Mouse (Mus musculus) lung, embryonic 14.5 days (tissue): Measurements from ENCODE around the gene Obsl1. TPM values are rescaled to one million over a fixed set of nuclear protein-coding genes. Genes with fewer than 3 reads are reported as not detected.
A peak's percentile ranks its signal among the peaks of the same experiment; 100 is the strongest.

Source experiments
- ATAC-seq: fragments of 200-750 bp; cut with Nextera tagmentation; 2 replicates; pipeline ENCODE4 v1.8.0; 2017; ENCODE audit warnings: mild to moderate bottlenecking, moderate TSS enrichment, moderate library complexity; ENCODE audit not compliant: insufficient read depth
- DNase-seq: peaks from one replicate; pipeline ENCODE4 v3.0.0-alpha.2; 2015
- H3K27ac ChIP-seq: fragments of 300-500 bp; sonication (generic); 2 replicates; pipeline ENCODE4 v1.5.1; 2014; ENCODE audit warnings: low read depth, mild to moderate bottlenecking, moderate library complexity
- H3K27me3 ChIP-seq: fragments of 300-500 bp; sonication (generic); 2 replicates; pipeline ENCODE4 v1.6.1; 2014; ENCODE audit warnings: low read length, control low read depth; ENCODE audit not compliant: insufficient read depth
- H3K36me3 ChIP-seq: fragments of 300-500 bp; sonication (generic); 2 replicates; pipeline ENCODE4 v1.6.1; 2014; ENCODE audit warnings: control low read depth; ENCODE audit not compliant: insufficient read depth
- H3K4me1 ChIP-seq: fragments of 300-500 bp; sonication (generic); 2 replicates; pipeline ENCODE4 v1.6.1; 2014; ENCODE audit warnings: antibody characterized with exemption, control low read depth; ENCODE audit not compliant: insufficient read depth
- H3K4me2 ChIP-seq: fragments of 300-500 bp; sonication (generic); 2 replicates; pipeline ENCODE4 v1.6.1; 2014; ENCODE audit warnings: mild to moderate bottlenecking
- H3K4me3 ChIP-seq: fragments of 300-500 bp; sonication (generic); 2 replicates; pipeline ENCODE4 v1.5.1; 2014; ENCODE audit warnings: low read depth, low read length
- H3K9ac ChIP-seq: fragments of 300-500 bp; sonication (generic); 2 replicates; pipeline ENCODE4 v1.6.1; 2014
- H3K9me3 ChIP-seq: fragments of 300-500 bp; sonication (generic); 2 replicates; pipeline ENCODE4 v1.6.1; 2016; ENCODE audit warnings: low read depth, low read length, control low read depth
- CTCF ChIP-seq: IDR thresholded peaks from 2 replicates; pipeline ENCODE4 v1.5.1; 2016; ENCODE audit warnings: antibody characterized with exemption, low read depth
- WGBS: fragments of 180-500 bp; shearing (Covaris S2); extraction: QIAGEN DNeasy Blood & Tissue Kit; methylation state at CpG from one replicate; pipeline ENCODE4 v1.1.7; 2014; 5-methylcytosine and 5-hydroxymethylcytosine counted together
- polyA plus RNA-seq: library from polyadenylated mRNA; unstranded; fragments of >200 nt; fragmentation: Nextera tagmentation; extraction: Ambion mirVana; gene quantifications from 2 replicates; pipeline ENCODE4 v1.2.1, GENCODE M21; 2014

Gene Obsl1
- polyA plus RNA-seq, 1 experiment from 2014 or later: 93.3 TPM

DNA sequence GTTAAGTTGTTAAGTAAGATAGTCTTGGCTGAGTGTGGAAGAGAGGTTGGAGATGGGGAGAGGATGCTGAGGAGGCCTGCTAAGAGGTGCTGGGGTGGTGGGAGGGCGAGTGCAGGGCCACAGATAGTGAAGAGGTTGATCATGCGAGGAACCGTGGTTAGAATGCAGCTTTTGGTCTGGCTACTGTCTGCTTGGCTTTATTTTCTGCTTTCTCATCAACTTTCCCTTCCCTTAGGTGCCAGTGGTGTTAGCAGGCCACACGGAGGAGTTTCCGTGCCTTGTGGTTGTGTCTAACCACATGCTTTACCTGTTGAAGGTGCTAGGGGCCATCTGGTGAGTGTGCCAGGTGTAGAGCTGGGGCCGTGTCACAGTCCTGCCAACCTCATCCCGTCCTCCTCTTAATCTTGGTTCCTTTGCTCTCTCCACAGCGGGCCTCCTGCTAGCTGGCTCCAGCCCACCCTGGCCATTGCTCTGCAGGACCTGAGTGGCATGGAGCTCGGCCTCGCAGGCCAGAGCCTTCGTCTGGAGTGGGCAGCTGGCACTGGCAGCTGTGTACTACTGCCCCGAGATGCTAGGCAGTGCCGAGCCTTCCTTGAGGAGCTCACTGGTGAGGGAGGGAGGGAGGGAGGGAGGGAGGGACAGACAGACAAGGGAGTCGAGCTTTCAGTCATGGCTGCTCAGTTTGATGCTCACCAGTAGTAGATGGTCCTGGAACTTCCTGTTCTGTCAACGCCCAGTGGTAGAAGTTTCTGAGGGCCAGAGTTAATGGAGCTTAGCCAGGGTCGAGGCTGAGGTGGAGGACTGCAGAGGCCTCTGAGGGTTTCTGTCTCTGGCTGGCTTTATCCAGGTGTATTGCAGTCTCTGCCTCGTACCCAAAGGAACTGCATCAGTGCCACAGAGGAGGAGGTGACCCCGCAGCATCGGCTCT lies 27.3 kb upstream of the Obsl1 start:
- 84% methylated on average over 19 of the region's 19 CpGs for WGBS
- Histone ChIP-seq H3K4me3 (no peak overlapping the region), H3K4me2 (no peak overlapping the region), H3K9ac (no peak overlapping the region), H3K27ac (no peak overlapping the region), H3K36me3 (peaks cover 71% of the 10 kb centered on the region), H3K27me3 (no peaks in the 10 kb centered on the region), H3K9me3 (no peaks in the 10 kb centered on the region), H3K4me1 (no peaks in the 10 kb centered on the region)
- no peak for ATAC-seq
- TF ChIP-seq CTCF: no peak
- no peak for DNase-seq

DNA sequence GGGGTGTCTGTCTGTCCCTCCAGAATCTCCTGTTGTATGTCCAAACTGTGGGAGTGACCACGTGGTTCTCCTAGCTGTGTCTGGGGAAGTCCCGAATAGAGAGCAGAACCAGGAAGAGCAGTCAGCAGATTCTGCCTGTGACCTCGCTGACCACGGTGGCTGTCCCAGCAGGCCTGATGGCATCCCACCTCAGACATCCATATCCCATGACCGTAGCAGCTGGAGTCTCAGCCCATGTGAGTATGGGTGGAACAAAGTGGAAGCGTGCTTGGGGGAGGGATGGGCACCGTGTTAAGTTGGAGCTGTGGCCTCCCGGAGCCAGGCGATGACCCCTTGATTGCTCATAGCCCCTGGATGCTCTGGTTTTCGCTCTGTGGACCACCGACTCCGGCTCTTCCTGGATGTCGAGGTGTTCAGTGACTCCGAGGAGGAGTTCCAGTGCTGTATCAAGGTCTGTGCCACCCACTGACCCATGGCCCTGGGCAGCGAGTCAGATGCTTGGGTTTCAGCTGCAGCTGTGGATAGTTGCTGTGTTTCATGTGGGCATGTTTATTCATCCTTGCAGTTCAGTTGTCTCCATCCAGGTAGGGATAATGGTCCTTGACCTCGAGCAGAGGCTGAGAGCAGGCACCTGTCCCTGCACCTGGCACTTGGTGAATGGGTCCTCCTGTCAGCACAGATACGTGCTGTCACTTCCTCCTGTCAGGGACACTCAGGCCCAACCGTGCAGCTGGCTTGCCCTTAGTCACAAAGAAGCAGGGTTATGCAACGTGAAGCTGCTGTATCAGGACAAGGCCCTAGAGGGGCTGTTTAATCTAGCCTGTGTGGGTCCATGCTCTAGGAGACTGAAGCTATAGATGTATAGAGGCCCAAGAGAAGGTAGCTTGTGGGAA lies 26.3 kb upstream of the Obsl1 start:
- H3K27ac ChIP-seq: no peak overlapping the region
- H3K9ac ChIP-seq: no peak overlapping the region
- no peaks in the 10 kb centered on the region for H3K4me1 ChIP-seq
- WGBS: 86% methylated on average over 19 of the region's 19 CpGs
- ATAC-seq (no peak), DNase-seq (no peak)
- H3K36me3 ChIP-seq: peaks cover 81% of the 10 kb centered on the region
- H3K27me3 ChIP-seq: no peaks in the 10 kb centered on the region
- H3K4me2 ChIP-seq: no peak overlapping the region
- H3K9me3 ChIP-seq: no peaks in the 10 kb centered on the region
- H3K4me3 ChIP-seq: no peak overlapping the region
- TF ChIP-seq CTCF: no peak

DNA sequence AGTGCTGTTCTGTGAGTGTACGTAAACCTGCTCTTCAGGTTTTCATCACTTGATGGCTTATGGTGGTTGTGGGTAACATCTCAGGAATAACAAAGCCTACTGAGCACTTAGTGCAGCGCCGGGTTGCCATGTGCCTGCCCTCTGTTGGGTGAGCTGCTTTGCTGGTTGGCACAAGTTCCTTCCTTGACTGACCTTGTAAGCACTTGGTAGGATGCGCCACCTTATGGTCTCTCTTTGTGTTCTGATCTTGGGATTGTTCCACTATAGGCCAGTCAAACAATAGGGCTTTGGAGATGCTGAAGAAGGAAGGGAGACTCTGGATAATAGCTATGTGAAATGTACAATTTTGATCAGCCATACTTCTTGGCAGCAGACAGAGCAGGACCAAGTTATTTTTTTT lies 24.3 kb upstream of the Obsl1 start:
- peaks cover 79% of the 10 kb centered on the region for H3K36me3 ChIP-seq
- 68% methylated on average over 4 of the region's 4 CpGs for WGBS
- no peaks in the 10 kb centered on the region for H3K27me3 ChIP-seq
- ATAC-seq (no peak), DNase-seq (peak; percentile 41)
- H3K4me3 ChIP-seq: no peak overlapping the region
- peak; percentile 47 for TF ChIP-seq CTCF
- no peak overlapping the region for H3K4me2 ChIP-seq
- H3K4me1 ChIP-seq: no peaks in the 10 kb centered on the region
- H3K9me3 ChIP-seq: no peaks in the 10 kb centered on the region
- H3K9ac ChIP-seq: no peak overlapping the region
- no peak overlapping the region for H3K27ac ChIP-seq

DNA sequence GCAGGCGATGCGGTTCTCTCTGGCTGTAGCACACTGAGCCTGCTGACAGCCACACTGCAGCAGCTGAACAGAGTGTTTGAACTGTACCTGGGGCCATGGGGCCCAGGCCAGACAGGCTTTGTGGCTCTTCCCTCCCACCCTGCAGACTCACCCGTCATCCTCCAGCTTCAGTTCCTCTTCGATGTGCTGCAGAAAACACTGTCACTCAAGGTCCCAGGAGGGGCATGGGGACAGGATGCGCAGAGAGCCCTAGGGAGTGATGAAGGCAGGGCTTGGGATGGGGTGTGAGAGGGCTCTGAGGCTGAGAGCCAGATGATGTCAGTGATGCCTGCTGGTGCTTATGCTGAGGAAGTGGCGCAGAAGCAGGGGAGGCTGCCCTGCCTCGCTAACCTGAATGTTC lies 18.4 kb upstream of the Obsl1 start:
- Histone ChIP-seq H3K4me2 (no peak overlapping the region), H3K4me3 (no peak overlapping the region), H3K27ac (no peak overlapping the region), H3K4me1 (peaks cover 11% of the 10 kb centered on the region; the same call in 1 of the 2 replicates), H3K36me3 (peaks cover 30% of the 10 kb centered on the region), H3K27me3 (no peaks in the 10 kb centered on the region), H3K9ac (no peak overlapping the region), H3K9me3 (no peaks in the 10 kb centered on the region)
- 88% methylated on average over 7 of the region's 7 CpGs for WGBS
- no peak for TF ChIP-seq CTCF
- ATAC-seq (no peak), DNase-seq (no peak)

DNA sequence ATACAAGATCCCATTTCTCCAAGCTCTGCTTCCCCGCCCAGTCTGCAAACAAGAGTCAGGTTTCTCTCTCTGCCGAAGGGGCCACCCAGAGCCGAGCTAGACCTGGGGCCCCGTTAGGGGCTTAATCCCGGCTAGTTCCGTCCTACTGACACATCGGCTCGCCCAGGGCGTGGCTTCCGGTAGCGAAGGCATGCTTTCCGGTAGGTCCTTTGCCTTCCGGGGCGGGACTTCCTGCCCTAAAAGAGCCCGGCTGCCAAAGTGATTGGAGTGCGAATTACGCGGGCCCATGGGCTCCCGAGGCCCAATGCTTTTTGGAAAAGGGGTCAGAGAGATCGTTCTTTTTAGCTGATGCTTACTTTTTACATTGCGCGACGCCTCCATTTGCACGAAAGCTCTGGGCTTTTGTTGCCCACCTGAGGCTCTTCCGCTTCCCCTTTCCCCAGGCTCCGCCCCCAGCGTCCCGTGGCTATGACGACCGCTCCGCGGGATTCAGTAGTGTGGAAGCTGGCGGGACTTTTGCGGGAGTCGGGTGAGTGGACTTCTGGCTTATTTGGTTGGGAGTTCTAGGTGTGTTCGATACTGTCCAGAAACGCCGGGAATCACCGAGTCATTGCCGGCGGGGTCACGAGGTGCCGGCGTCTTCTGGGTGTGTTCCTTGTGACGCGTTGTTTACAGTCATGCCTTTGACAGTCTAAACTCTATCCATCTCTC lies 15.2 kb upstream of the Obsl1 start, which contains the start of gene Stk11ip:
TSS of gene Stk11ip (plus strand) at position 209 of the 711 bp plus-strand sequence.
- peaks cover 7% of the 10 kb centered on the region; the same call in 1 of the 2 replicates for H3K36me3 ChIP-seq
- peaks cover 17% of the 10 kb centered on the region for H3K4me1 ChIP-seq
- H3K4me2 ChIP-seq: peak within 1 kb of the TSS; percentile 73
- H3K27ac ChIP-seq: peak within 1 kb of the TSS; percentile 93
- DNase-seq (peak; percentile 99), ATAC-seq (peak; percentile 97)
- H3K4me3 ChIP-seq: peak within 1 kb of the TSS; percentile 57
- WGBS: under 1% methylated on average over 46 of the region's 46 CpGs
- no peak for TF ChIP-seq CTCF
- peak within 1 kb of the TSS; percentile 37; the same call in 1 of the 2 replicates for H3K9ac ChIP-seq
- no peaks in the 10 kb centered on the region for H3K9me3 ChIP-seq
- H3K27me3 ChIP-seq: no peaks in the 10 kb centered on the region

DNA sequence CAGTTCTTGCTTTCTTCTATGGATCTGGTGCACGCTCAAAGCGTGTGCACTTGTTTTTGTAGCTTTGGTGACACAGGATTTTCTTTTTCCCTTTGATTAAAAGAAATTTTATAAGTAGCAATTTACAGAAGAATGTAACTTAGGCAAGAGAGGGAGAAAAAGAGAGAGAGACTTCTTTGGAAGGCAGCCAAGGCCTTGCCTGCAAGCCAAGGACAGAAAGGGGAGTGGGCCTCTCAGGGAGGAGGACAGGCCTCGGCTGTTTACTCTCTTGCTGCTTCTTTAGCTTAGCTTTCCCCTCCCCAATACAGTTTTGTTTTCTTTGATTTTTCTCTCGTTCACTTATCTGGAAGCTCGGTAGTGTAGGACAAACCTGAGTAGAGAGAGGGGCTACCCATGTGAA lies 13.3 kb upstream of the Obsl1 start:
- no peak overlapping the region for H3K4me2 ChIP-seq
- DNase-seq (peak; percentile 86), ATAC-seq (0 out of 2 replicates have a peak, but pooled peaks have one; percentile 11)
- H3K27me3 ChIP-seq: no peaks in the 10 kb centered on the region
- peaks cover 17% of the 10 kb centered on the region for H3K4me1 ChIP-seq
- WGBS: 29% methylated on average over 5 of the region's 5 CpGs
- H3K9me3 ChIP-seq: no peaks in the 10 kb centered on the region
- H3K36me3 ChIP-seq: no peaks in the 10 kb centered on the region
- TF ChIP-seq CTCF: no peak
- H3K9ac ChIP-seq: no peak overlapping the region
- H3K27ac ChIP-seq: peak overlapping the region; percentile 93
- no peak overlapping the region for H3K4me3 ChIP-seq
